Mouse (Mus musculus): ENCODE measurements around the gene Mpi.

GRCm38 (mm10) chr9:57593454-57594173 is 41.1 kb upstream of the Mpi start:
- no peak for TF ChIP-seq CTCF (IDR thresholded peaks at IDR 0.05; ENCODE audit: extremely low read depth, insufficient read depth, low read length)
- no peak for TF ChIP-seq POLR2A (IDR thresholded peaks at IDR 0.05; ENCODE audit: extremely low read depth, insufficient read depth, low read length)

All from cortical plate, adult 2 months (tissue).